15 mouse cellular contexts compared by ENCODE assay signal in genomic region chr10:19123691-19124090, GRCm38 (mm10).
DNase-seq lines count a peak whose midpoint lies in the region; ATAC-seq and TF ChIP-seq lines count a peak whose summit lies in the region.
"Had no signal": no experiment of that assay in that cellular context is flagged by ENCODE, and none has a peak within 500 bp of the region (broad histone marks: within the 10 kb centered on the region; RNA-seq: fewer than 3 reads in every experiment).

No protein-coding gene starts in this region.

- no peak for TF ChIP-seq CTCF in heart, adult 2 months (IDR thresholded peaks at IDR 0.05)
- no peak for TF ChIP-seq CTCF in lung, embryonic 14.5 days (IDR thresholded peaks at IDR 0.05; ENCODE audit: low read depth)
- no peak for TF ChIP-seq CTCF in heart, postnatal 0 days (IDR thresholded peaks at IDR 0.05; ENCODE audit: low read depth)

- TF ChIP-seq EP300 in heart, adult 2 months (IDR thresholded peaks at IDR 0.05; ENCODE audit: insufficient read depth, low read depth, low read length): no peak
- TF ChIP-seq EP300 in heart, postnatal 0 days (IDR thresholded peaks at IDR 0.05; ENCODE audit: low read depth): no peak

- H3K9ac ChIP-seq in heart, adult 2 months (ENCODE audit: low read depth, low read length): no peak overlapping the region
- H3K9ac ChIP-seq in lung, embryonic 14.5 days: no peak overlapping the region
- no peak overlapping the region for H3K9ac ChIP-seq in heart, postnatal 0 days (replicated peaks; ENCODE audit: low read depth, low read length)
- H3K9ac ChIP-seq: forebrain, postnatal 0 days; liver, embryonic 13.5 days had no signal

- H3K9me3 ChIP-seq in lung, embryonic 14.5 days (ENCODE audit: low read depth, low read length): no peaks in the 10 kb centered on the region
- H3K9me3 ChIP-seq in heart, postnatal 0 days (replicated peaks; ENCODE audit: control insufficient read depth, low read length): no peaks in the 10 kb centered on the region
- H3K9me3 ChIP-seq: liver, embryonic 13.5 days had no signal

- no peak for ATAC-seq in lung, embryonic 14.5 days (ENCODE audit: insufficient read depth)
- no peak for ATAC-seq in heart, postnatal 0 days (ENCODE audit: insufficient read depth, low read depth)
- ATAC-seq: forebrain, postnatal 0 days; hindbrain, postnatal 0 days had no signal

- TF ChIP-seq POLR2A in heart, adult 2 months (IDR thresholded peaks at IDR 0.05; ENCODE audit: insufficient read depth, low read depth, low read length): no peak

- H3K4me1 ChIP-seq in heart, adult 2 months (ENCODE audit: control insufficient read depth, insufficient read depth, low read length): peaks cover 6% of the 10 kb centered on the region
- H3K4me1 ChIP-seq in lung, embryonic 14.5 days (ENCODE audit: insufficient read depth): no peaks in the 10 kb centered on the region
- H3K4me1 ChIP-seq in heart, postnatal 0 days (ENCODE audit: control insufficient read depth, insufficient read depth): peaks cover 12% of the 10 kb centered on the region; the same call in 1 of the 2 replicates
- H3K4me1 ChIP-seq: liver, embryonic 13.5 days had no signal

- 54% methylated on average over 7 of the region's 7 CpGs for WGBS in heart, adult 2 months
- 58% methylated on average over 7 of the region's 7 CpGs for WGBS in lung, embryonic 14.5 days
- WGBS in heart, postnatal 0 days: 72% methylated on average over 7 of the region's 7 CpGs

- H3K27ac ChIP-seq in heart, adult 2 months: peak overlapping the region; percentile 52
- no peak overlapping the region for H3K27ac ChIP-seq in lung, embryonic 14.5 days (ENCODE audit: low read depth)
- peak overlapping the region; percentile 43; the same call in 1 of the 2 replicates for H3K27ac ChIP-seq in heart, postnatal 0 days (ENCODE audit: low read depth)
- H3K27ac ChIP-seq: hindbrain, postnatal 0 days; layer of hippocampus, adult 2 months; liver, embryonic 13.5 days had no signal

- peak in 1 of 2 experiments; percentile 20 for DNase-seq in heart, adult 2 months
- no peak for DNase-seq in heart, postnatal 25 days (ENCODE audit: low spot score)
- peak; percentile 13 for DNase-seq in lung, embryonic 14.5 days
- DNase-seq in lung, postnatal 14 days: no peak
- DNase-seq in heart, postnatal 0 days (ENCODE audit: low spot score): peak; percentile 20
- DNase-seq in lung, postnatal 10 days: peak; percentile 64
- DNase-seq in cerebellum, postnatal 36 days: no peak
- DNase-seq in spleen, postnatal 10 days (ENCODE audit: low spot score in 2 of 2): no peak
- DNase-seq: B cell, adult 2 months; cerebellum, postnatal 10 days; forebrain, postnatal 0 days; gastrocnemius, postnatal 36 days; liver, embryonic 13.5 days had no signal

- no peak overlapping the region for H3K4me2 ChIP-seq in lung, embryonic 14.5 days
- no peak overlapping the region for H3K4me2 ChIP-seq in heart, postnatal 0 days (ENCODE audit: low read depth, low read length)
- H3K4me2 ChIP-seq: liver, embryonic 13.5 days had no signal

- intact Hi-C loops in heart, adult 2 months (cut with DNase I): no loop called here
- intact Hi-C loops in heart, postnatal 25 days (cut with DNase I): loop anchor here (5.0 kb wide), 1 partner anchor 106 kb away; the partner anchor contains the start of gene Tnfaip3

- no peak overlapping the region for H3K4me3 ChIP-seq in heart, adult 2 months
- H3K4me3 ChIP-seq in lung, embryonic 14.5 days (ENCODE audit: low read depth, low read length): no peak overlapping the region
- H3K4me3 ChIP-seq in heart, postnatal 0 days (ENCODE audit: low read depth, low read length): no peak overlapping the region
- H3K4me3 ChIP-seq: layer of hippocampus, adult 2 months; liver, embryonic 13.5 days had no signal

- H3K36me3 ChIP-seq in heart, adult 2 months (ENCODE audit: control insufficient read depth, insufficient read depth, low read length): no peaks in the 10 kb centered on the region
- H3K36me3 ChIP-seq in lung, embryonic 14.5 days (ENCODE audit: insufficient read depth): no peaks in the 10 kb centered on the region
- H3K36me3 ChIP-seq in heart, postnatal 0 days (replicated peaks; ENCODE audit: control insufficient read depth, insufficient read depth, low read length): no peaks in the 10 kb centered on the region
- H3K36me3 ChIP-seq: liver, embryonic 13.5 days had no signal

- H3K27me3 ChIP-seq in heart, adult 2 months (ENCODE audit: control insufficient read depth, insufficient read depth, low read length): no peaks in the 10 kb centered on the region
- H3K27me3 ChIP-seq in lung, embryonic 14.5 days (ENCODE audit: insufficient read depth, low read length): no peaks in the 10 kb centered on the region
- no peaks in the 10 kb centered on the region for H3K27me3 ChIP-seq in heart, postnatal 0 days (ENCODE audit: control insufficient read depth, insufficient read depth, low read length)
- H3K27me3 ChIP-seq: liver, embryonic 13.5 days had no signal

- no peaks in the 10 kb centered on the region for H3K79me2 ChIP-seq in heart, adult 2 months (replicated peaks; ENCODE audit: control insufficient read depth, insufficient read depth, low read length)

Comparison
In these comparisons a context has a peak if more than half of its experiments do, and no peak if none do; other contexts are left out.
1. DNase-seq: peak in lung, embryonic 14.5 days (single experiment), heart, postnatal 0 days (single experiment) and lung, postnatal 10 days (single experiment); none in heart, postnatal 25 days (single experiment), lung, postnatal 14 days (single experiment), cerebellum, postnatal 36 days (0 of 2) and spleen, postnatal 10 days (0 of 2).